Mouse (Mus musculus): ENCODE measurements at regions not wholly inside any gene's neighbourhood (a gene's known extent, or its start where the extent isn't known, plus 50 kb on each side); places are given as distances from the start of the nearest gene placed in this dataset.

GRCm38 (mm10) chr9:23025247-23025646 is 197.6 kb upstream of the Bmper start:
- DNase-seq, result no peak

GRCm38 (mm10) chr9:23027377-23028313 is 195.2 kb upstream of the Bmper start:
- peak; percentile 34 for DNase-seq

- no peak for DNase-seq
Observed at GRCm38 (mm10) chr9:23029421-23029820, 193.5 kb upstream of the Bmper start.

GRCm38 (mm10) chr9:23030138-23030537 is 192.7 kb upstream of the Bmper start:
- DNase-seq, result no peak

GRCm38 (mm10) chr9:23030546-23030945 is 192.3 kb upstream of the Bmper start:
- no peak for DNase-seq

- no peak for DNase-seq
Observed at GRCm38 (mm10) chr9:23031916-23032315, 191.0 kb upstream of the Bmper start.

- DNase-seq, result no peak
Observed at GRCm38 (mm10) chr9:23035306-23035705, 187.6 kb upstream of the Bmper start.

- no peak for DNase-seq
Observed at GRCm38 (mm10) chr9:23035901-23036610, 186.8 kb upstream of the Bmper start.

GRCm38 (mm10) chr9:23037513-23037914 is 185.4 kb upstream of the Bmper start:
- no peak for DNase-seq

GRCm38 (mm10) chr9:23039588-23039987 is 183.3 kb upstream of the Bmper start:
- DNase-seq, result no peak

GRCm38 (mm10) chr9:23041025-23041424 is 181.9 kb upstream of the Bmper start:
- DNase-seq, result no peak

GRCm38 (mm10) chr9:23041537-23042472 is 181.1 kb upstream of the Bmper start:
- DNase-seq, result no peak

- DNase-seq, result no peak
Observed at GRCm38 (mm10) chr9:23043006-23043405, 179.9 kb upstream of the Bmper start.

GRCm38 (mm10) chr9:23045486-23045885 is 177.4 kb upstream of the Bmper start:
- no peak for DNase-seq

- no peak for DNase-seq
Observed at GRCm38 (mm10) chr9:23050751-23051150, 172.1 kb upstream of the Bmper start.

GRCm38 (mm10) chr9:23059526-23059925 is 163.3 kb upstream of the Bmper start:
- DNase-seq, result no peak

- DNase-seq, result no peak
Observed at GRCm38 (mm10) chr9:23060526-23060925, 162.3 kb upstream of the Bmper start.

GRCm38 (mm10) chr9:23061179-23061929 is 161.5 kb upstream of the Bmper start:
- no peak for DNase-seq

- DNase-seq, result no peak
Observed at GRCm38 (mm10) chr9:23062057-23062655, 160.7 kb upstream of the Bmper start.

GRCm38 (mm10) chr9:23062656-23063444 is 160.0 kb upstream of the Bmper start:
- no peak for DNase-seq

GRCm38 (mm10) chr9:23064001-23064400 is 158.9 kb upstream of the Bmper start:
- DNase-seq, result no peak
